Mouse (Mus musculus) thymus, adult 2 months (tissue): ENCODE results near the gene Chrnb1.

Experiments used
- CTCF ChIP-seq: fragments of 200-500 bp; IDR thresholded peaks from 2 replicates; pipeline ENCODE4 v1.5.1; 2012; ENCODE audit warnings: mild to moderate bottlenecking, control low read depth, low read length, moderate library complexity, borderline replicate concordance; ENCODE audit not compliant: control insufficient read depth, poor library complexity, insufficient read depth; ENCODE audit errors: extremely low read depth
- POLR2A ChIP-seq: fragments of 200-500 bp; IDR thresholded peaks from 2 replicates; pipeline ENCODE4 v1.6.1; 2012; ENCODE audit warnings: mild to moderate bottlenecking, low read length, control low read depth, moderate library complexity; ENCODE audit not compliant: control insufficient read depth, poor library complexity, insufficient read depth; ENCODE audit errors: extremely low read depth

DNA sequence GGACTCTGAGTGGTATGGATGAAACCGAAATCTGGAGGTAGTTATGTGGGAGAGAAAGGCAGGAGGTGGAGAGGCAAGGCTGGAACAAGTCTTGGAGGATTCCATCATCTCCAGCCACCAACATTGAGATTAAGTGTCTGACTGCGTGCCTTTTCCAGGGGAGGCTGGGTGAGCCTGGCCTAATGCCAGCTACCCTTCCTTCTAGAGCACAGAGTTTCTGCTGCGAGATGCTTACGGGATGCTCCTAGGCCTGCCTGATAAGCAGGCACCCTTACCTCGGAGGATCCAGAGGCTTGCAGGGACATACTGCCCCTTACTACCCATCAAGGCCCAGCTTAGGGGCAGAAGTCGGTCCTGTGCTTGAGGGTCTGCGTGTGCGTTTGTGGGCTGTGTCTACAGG, 37.8 kb upstream of the Chrnb1 start:
- TF ChIP-seq CTCF (no peak), POLR2A (no peak)
